Mouse (Mus musculus) forebrain, embryonic 13.5 days (tissue): ENCODE data around the gene Fam240a. TPM values are rescaled to one million over a fixed set of nuclear protein-coding genes. Genes with fewer than 3 reads are reported as not detected.

Experiments
- microRNA-seq: library from miRNA; unstranded; fragments of <30 nt; microRNA quantifications from one replicate; pipeline ENCODE4, GENCODE M21; 2016
- polyA plus RNA-seq: library from polyadenylated mRNA; unstranded; fragments of >200 nt; fragmentation: Nextera tagmentation; extraction: Ambion mirVana; gene quantifications from 2 replicates; pipeline ENCODE4 v1.2.1, GENCODE M21; 2015

Gene Fam240a
- polyA plus RNA-seq, 1 experiment from 2014 or later = not detected

Small RNA genes lying within 50 kb of the gene (microRNA-seq; reads per million reads assigned to microRNA genes)
- gene Gm24269 = not detected

Other genes starting within 250 kb of the Fam240a start
- gene Myl3, start 175.0 kb downstream of the Fam240a start, polyA plus RNA-seq = 0.40 and 1.8 TPM in 2 replicates
- 5.5 and 5.9 TPM in 2 replicates for gene Pth1r, start 169.7 kb downstream of the Fam240a start, polyA plus RNA-seq
- gene Prss42, start 118.7 kb downstream of the Fam240a start, polyA plus RNA-seq = not detected in 2 replicates
- gene Prss44, start 102.9 kb downstream of the Fam240a start, polyA plus RNA-seq = not detected in 2 replicates
- gene Prss43, start 90.2 kb downstream of the Fam240a start, polyA plus RNA-seq = not detected in 2 replicates
- gene Prss45, start 82.3 kb downstream of the Fam240a start, polyA plus RNA-seq = not detected in 2 replicates
- not detected in 2 replicates for gene Prss46, start 72.4 kb downstream of the Fam240a start, polyA plus RNA-seq
- 0.11 and 0.15 TPM in 2 replicates for gene Prss50, start 58.9 kb downstream of the Fam240a start, polyA plus RNA-seq
- gene Als2cl, start 37.0 kb downstream of the Fam240a start, polyA plus RNA-seq = 0.62 and 0.90 TPM in 2 replicates
- 0.16 and 0.22 TPM in 2 replicates for gene Tmie, start 36.7 kb downstream of the Fam240a start, polyA plus RNA-seq
- not detected in 2 replicates for gene Tdgf1, start 29.3 kb upstream of the Fam240a start, polyA plus RNA-seq
- 0.13 and 0.34 TPM in 2 replicates for gene Lrrc2, start 34.7 kb upstream of the Fam240a start, polyA plus RNA-seq
- gene Rtp3, start 73.7 kb upstream of the Fam240a start, polyA plus RNA-seq = not detected in 2 replicates
- 0.81 TPM in 1 of 2 replicates, not detected in the other for gene Ltf, start 102.4 kb upstream of the Fam240a start, polyA plus RNA-seq
- gene Ccrl2, start 140.7 kb upstream of the Fam240a start, polyA plus RNA-seq = 0.65 and 0.81 TPM in 2 replicates
- 40.4 and 42.1 TPM in 2 replicates for gene Lrrfip2, start 200.7 kb upstream of the Fam240a start, polyA plus RNA-seq